Mouse (Mus musculus) E14TG2a.4 (cell line): ENCODE results near the gene Eya4.

Source experiments
- CTCF ChIP-seq: conservative IDR thresholded peaks from 2 replicates; pipeline ENCODE4 v1.5.1; 2014; ENCODE audit warnings: low read length
- NANOG ChIP-seq: IDR thresholded peaks from 2 replicates; pipeline ENCODE4 v1.6.1; 2014; ENCODE audit warnings: borderline replicate concordance, low read length, mixed read lengths

DNA sequence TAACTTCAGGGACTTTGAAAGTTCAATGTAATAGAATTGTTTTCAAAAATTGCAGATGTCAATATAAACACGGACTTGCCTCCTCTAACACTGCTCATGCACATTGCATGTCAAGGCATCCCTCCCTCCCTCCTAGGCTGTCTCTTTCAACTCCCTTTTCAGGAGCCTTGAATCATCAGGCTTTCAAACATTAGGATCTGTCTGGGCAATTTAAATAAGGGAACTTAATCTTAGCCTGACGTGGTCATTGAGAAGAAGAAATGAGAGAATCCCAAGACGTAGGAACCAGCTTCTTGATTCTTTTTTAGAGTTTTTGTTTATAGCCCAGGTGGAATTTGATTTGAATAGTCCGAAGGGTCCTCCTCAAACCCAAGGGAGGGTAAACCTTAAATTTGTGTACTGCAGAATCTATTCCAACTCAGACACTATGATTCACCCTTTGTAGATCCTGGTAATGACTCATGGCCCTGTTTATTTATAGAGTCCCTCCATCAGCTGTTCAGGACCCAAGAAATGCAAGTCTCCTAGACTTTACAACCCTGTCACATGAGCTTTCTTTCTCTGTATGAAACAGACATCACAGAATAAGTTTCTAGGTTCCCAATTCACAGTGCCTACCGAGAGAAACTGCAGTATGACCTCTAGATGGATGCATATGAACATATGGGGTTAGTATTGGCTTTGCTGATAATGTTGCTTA is 173.1 kb downstream of the Eya4 start:
- no peak for TF ChIP-seq CTCF
- TF ChIP-seq NANOG = no peak
